Mouse (Mus musculus): ENCODE measurements around the gene Epop. TPM values are rescaled to one million over a fixed set of nuclear protein-coding genes. Genes with fewer than 3 reads are reported as not detected.
A peak's percentile ranks its signal among the peaks of the same experiment; 100 is the strongest.

Gene Epop
- polyA plus RNA-seq, 1 experiment from 2014 or later = 3.5 TPM

GRCm38 (mm10) chr11:97628303-97628567 lies 1.3 kb downstream of the Epop start:
- DNase-seq (ENCODE audit: low spot score) (no peak), ATAC-seq (peak; percentile 18; the same call in 1 of the 2 replicates)
- Histone ChIP-seq H3K4me3 (ENCODE audit: low read depth, low read length) (peak overlapping the region; percentile 57), H3K9me3 (ENCODE audit: low read length) (no peaks in the 10 kb centered on the region), H3K27ac (ENCODE audit: low read length) (no peak overlapping the region), H3K4me1 (ENCODE audit: insufficient read depth, low read depth, low read length) (peaks cover 7% of the 10 kb centered on the region), H3K9ac (replicated peaks; ENCODE audit: low read depth) (no peak overlapping the region), H3K4me2 (replicated peaks; ENCODE audit: low read depth, low read length) (peak overlapping the region; percentile 92), H3K27me3 (replicated peaks; ENCODE audit: insufficient read depth, low read length) (peaks cover 55% of the 10 kb centered on the region; the same call in 1 of the 2 replicates), H3K36me3 (ENCODE audit: insufficient read depth, low read length) (no peaks in the 10 kb centered on the region)
- TF ChIP-seq EP300 (IDR thresholded peaks at IDR 0.05) (no peak), CTCF (IDR thresholded peaks at IDR 0.05) (no peak)
- WGBS = 0% methylated on average over 27 of the region's 28 CpGs

- 12% methylated on average over 30 of the region's 30 CpGs for WGBS
- TF ChIP-seq CTCF (IDR thresholded peaks at IDR 0.05) (no peak), EP300 (IDR thresholded peaks at IDR 0.05) (no peak)
- no peak overlapping the region for H3K9ac ChIP-seq (replicated peaks; ENCODE audit: low read depth)
- H3K4me2 ChIP-seq (replicated peaks; ENCODE audit: low read depth, low read length) = peak overlapping the region; percentile 92
- H3K4me1 ChIP-seq (ENCODE audit: insufficient read depth, low read depth, low read length) = peaks cover 7% of the 10 kb centered on the region
- H3K4me3 ChIP-seq (ENCODE audit: low read depth, low read length) = peak overlapping the region; percentile 57
- H3K27me3 ChIP-seq (replicated peaks; ENCODE audit: insufficient read depth, low read length) = peaks cover 55% of the 10 kb centered on the region; the same call in 1 of the 2 replicates
- no peaks in the 10 kb centered on the region for H3K9me3 ChIP-seq (ENCODE audit: low read length)
- ATAC-seq (no peak), DNase-seq (ENCODE audit: low spot score) (no peak)
- H3K27ac ChIP-seq (ENCODE audit: low read length) = no peak overlapping the region
- H3K36me3 ChIP-seq (ENCODE audit: insufficient read depth, low read length) = no peaks in the 10 kb centered on the region
Observed at GRCm38 (mm10) chr11:97627556-97628302, 1.8 kb downstream of the Epop start.

- peak; percentile 56 for ATAC-seq
- TF ChIP-seq EP300 (IDR thresholded peaks at IDR 0.05) (0 out of 2 replicates have a peak, but pooled peaks have one; percentile 29), CTCF (IDR thresholded peaks at IDR 0.05) (no peak)
- 42% methylated on average over 10 of the region's 10 CpGs for whole genome bisulfite sequencing
- H3K4me2 ChIP-seq (replicated peaks; ENCODE audit: low read depth, low read length) = no peak overlapping the region
- no peaks in the 10 kb centered on the region for H3K36me3 ChIP-seq (ENCODE audit: insufficient read depth, low read length)
- H3K9me3 ChIP-seq (ENCODE audit: low read length) = no peaks in the 10 kb centered on the region
- peaks cover 55% of the 10 kb centered on the region; the same call in 1 of the 2 replicates for H3K27me3 ChIP-seq (replicated peaks; ENCODE audit: insufficient read depth, low read length)
- peaks cover 7% of the 10 kb centered on the region for H3K4me1 ChIP-seq (ENCODE audit: insufficient read depth, low read depth, low read length)
- H3K9ac ChIP-seq (replicated peaks; ENCODE audit: low read depth) = no peak overlapping the region
- DNase-seq (ENCODE audit: low spot score) = peak; percentile 76
- no peak overlapping the region for H3K4me3 ChIP-seq (ENCODE audit: low read depth, low read length)
- H3K27ac ChIP-seq (ENCODE audit: low read length) = no peak overlapping the region
Observed at GRCm38 (mm10) chr11:97626850-97627249, 2.7 kb downstream of the Epop start.

GRCm38 (mm10) chr11:97626431-97626830 lies 3.1 kb downstream of the Epop start:
- Histone ChIP-seq H3K9me3 (ENCODE audit: low read length) (no peaks in the 10 kb centered on the region), H3K4me2 (replicated peaks; ENCODE audit: low read depth, low read length) (no peak overlapping the region), H3K4me1 (ENCODE audit: insufficient read depth, low read depth, low read length) (peaks cover 7% of the 10 kb centered on the region), H3K27ac (ENCODE audit: low read length) (no peak overlapping the region), H3K27me3 (replicated peaks; ENCODE audit: insufficient read depth, low read length) (peaks cover 50% of the 10 kb centered on the region; the same call in 1 of the 2 replicates), H3K9ac (replicated peaks; ENCODE audit: low read depth) (no peak overlapping the region), H3K36me3 (ENCODE audit: insufficient read depth, low read length) (no peaks in the 10 kb centered on the region), H3K4me3 (ENCODE audit: low read depth, low read length) (no peak overlapping the region)
- TF ChIP-seq CTCF (IDR thresholded peaks at IDR 0.05) = no peak
- TF ChIP-seq EP300 (IDR thresholded peaks at IDR 0.05) = no peak
- DNase-seq (ENCODE audit: low spot score) = no peak
- 23% methylated on average over 13 of the region's 13 CpGs for WGBS
- no peak for ATAC-seq

DNA sequence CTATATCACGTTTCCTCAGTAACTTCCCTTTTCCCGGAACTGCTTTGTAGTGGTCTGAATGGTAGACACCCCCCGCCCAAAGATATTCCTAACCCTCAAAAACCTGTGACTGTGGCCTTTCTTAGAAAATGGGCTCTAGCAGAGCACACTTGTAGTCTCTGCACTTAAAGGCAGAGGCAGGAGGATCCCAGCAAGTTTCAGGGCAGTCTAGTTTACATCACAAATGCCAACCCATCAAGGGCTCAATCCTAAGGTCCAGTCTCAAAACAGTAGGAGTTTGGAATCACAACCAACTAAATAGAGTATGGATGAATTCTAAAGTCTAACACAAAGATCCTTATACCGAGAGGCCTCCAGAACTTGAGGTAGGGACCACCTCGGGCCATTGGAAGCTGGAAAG lies 4.0 kb downstream of the Epop start:
- peaks cover 43% of the 10 kb centered on the region; the same call in 1 of the 2 replicates for H3K27me3 ChIP-seq (replicated peaks; ENCODE audit: insufficient read depth, low read length)
- H3K4me2 ChIP-seq (replicated peaks; ENCODE audit: low read depth, low read length) = no peak overlapping the region
- no peak overlapping the region for H3K9ac ChIP-seq (replicated peaks; ENCODE audit: low read depth)
- no peak for DNase-seq (ENCODE audit: low spot score)
- TF ChIP-seq CTCF (IDR thresholded peaks at IDR 0.05) (no peak), EP300 (IDR thresholded peaks at IDR 0.05) (no peak)
- WGBS = 64% methylated on average over 5 of the region's 5 CpGs
- no peak overlapping the region for H3K27ac ChIP-seq (ENCODE audit: low read length)
- H3K4me1 ChIP-seq (ENCODE audit: insufficient read depth, low read depth, low read length) = peaks cover 7% of the 10 kb centered on the region
- no peak for ATAC-seq
- H3K36me3 ChIP-seq (ENCODE audit: insufficient read depth, low read length) = no peaks in the 10 kb centered on the region
- no peak overlapping the region for H3K4me3 ChIP-seq (ENCODE audit: low read depth, low read length)
- H3K9me3 ChIP-seq (ENCODE audit: low read length) = no peaks in the 10 kb centered on the region

- no peak overlapping the region for H3K27ac ChIP-seq (ENCODE audit: low read length)
- H3K4me1 ChIP-seq (ENCODE audit: insufficient read depth, low read depth, low read length) = no peaks in the 10 kb centered on the region
- no peak for TF ChIP-seq CTCF (IDR thresholded peaks at IDR 0.05)
- TF ChIP-seq EP300 (IDR thresholded peaks at IDR 0.05) = no peak
- H3K4me2 ChIP-seq (replicated peaks; ENCODE audit: low read depth, low read length) = no peak overlapping the region
- ATAC-seq = no peak
- H3K9me3 ChIP-seq (ENCODE audit: low read length) = no peaks in the 10 kb centered on the region
- no peak for DNase-seq (ENCODE audit: low spot score)
- H3K36me3 ChIP-seq (ENCODE audit: insufficient read depth, low read length) = no peaks in the 10 kb centered on the region
- H3K27me3 ChIP-seq (replicated peaks; ENCODE audit: insufficient read depth, low read length) = peaks cover 24% of the 10 kb centered on the region; the same call in 1 of the 2 replicates
- 49% methylated on average over 9 of the region's 9 CpGs for WGBS
- no peak overlapping the region for H3K9ac ChIP-seq (replicated peaks; ENCODE audit: low read depth)
- no peak overlapping the region for H3K4me3 ChIP-seq (ENCODE audit: low read depth, low read length)
Observed at GRCm38 (mm10) chr11:97623166-97623565, 6.3 kb downstream of the Epop start.
